Mouse (Mus musculus): Measurements from ENCODE around the gene Rpp14. TPM values are rescaled to one million over a fixed set of nuclear protein-coding genes. Genes with fewer than 3 reads are reported as not detected.

The Rpp14 gene
- polyA plus RNA-seq (2015; fragmentation: Nextera tagmentation; extraction: Ambion mirVana), result 40.9 and 41.8 TPM in 2 replicates

GRCm38 (mm10) chr14:8080165-8080679 is at the start of gene Rpp14:
TSS of gene Rpp14 (plus strand) at chr14:8080367.

GRCm38 (mm10) chr14:8097978-8098686 is 18.0 kb downstream of the Rpp14 start, which contains the start of gene Pxk:
TSS of gene Pxk (plus strand) at chr14:8098211.

Other genes starting within 250 kb of the Rpp14 start
- not detected in 2 replicates for gene Gm45521, start 123.1 kb upstream of the Rpp14 start, polyA plus RNA-seq (2015; fragmentation: Nextera tagmentation; extraction: Ambion mirVana)
- gene Dnase1l3, start 85.8 kb upstream of the Rpp14 start, polyA plus RNA-seq (2015; fragmentation: Nextera tagmentation; extraction: Ambion mirVana), result 0.13 TPM in 1 of 2 replicates, not detected in the other
- gene Abhd6, start 77.5 kb upstream of the Rpp14 start, polyA plus RNA-seq (2015; fragmentation: Nextera tagmentation; extraction: Ambion mirVana), result 40.8 and 42.7 TPM in 2 replicates
- gene Pxk, start 17.8 kb downstream of the Rpp14 start, polyA plus RNA-seq (2015; fragmentation: Nextera tagmentation; extraction: Ambion mirVana), result 57.0 and 62.8 TPM in 2 replicates
- 308 and 312 TPM in 2 replicates for gene Pdhb, start 92.7 kb downstream of the Rpp14 start, polyA plus RNA-seq (2015; fragmentation: Nextera tagmentation; extraction: Ambion mirVana)
- gene Kctd6, start 133.8 kb downstream of the Rpp14 start, polyA plus RNA-seq (2015; fragmentation: Nextera tagmentation; extraction: Ambion mirVana), result 35.2 and 40.8 TPM in 2 replicates
- 0.17 and 0.35 TPM in 2 replicates for gene Acox2, start 179.0 kb downstream of the Rpp14 start, polyA plus RNA-seq (2015; fragmentation: Nextera tagmentation; extraction: Ambion mirVana)
- 3.0 TPM in 2 replicates for gene Fam107a, start 237.7 kb downstream of the Rpp14 start, polyA plus RNA-seq (2015; fragmentation: Nextera tagmentation; extraction: Ambion mirVana)

Measured in neural tube, postnatal 0 days (tissue).